Mouse (Mus musculus): ENCODE results near the gene Chp1. TPM values are rescaled to one million over a fixed set of nuclear protein-coding genes. Genes with fewer than 3 reads are reported as not detected.
A peak's percentile ranks its signal among the peaks of the same experiment; 100 is the strongest.
"Not testable (repeated sequence)": the region's sequence is repeated elsewhere in the genome, so short reads cannot be mapped to it uniquely, and the experiment has no call there.

The Chp1 gene
- polyA plus RNA-seq, 1 experiment from 2014 or later: 61.9 TPM

DNA sequence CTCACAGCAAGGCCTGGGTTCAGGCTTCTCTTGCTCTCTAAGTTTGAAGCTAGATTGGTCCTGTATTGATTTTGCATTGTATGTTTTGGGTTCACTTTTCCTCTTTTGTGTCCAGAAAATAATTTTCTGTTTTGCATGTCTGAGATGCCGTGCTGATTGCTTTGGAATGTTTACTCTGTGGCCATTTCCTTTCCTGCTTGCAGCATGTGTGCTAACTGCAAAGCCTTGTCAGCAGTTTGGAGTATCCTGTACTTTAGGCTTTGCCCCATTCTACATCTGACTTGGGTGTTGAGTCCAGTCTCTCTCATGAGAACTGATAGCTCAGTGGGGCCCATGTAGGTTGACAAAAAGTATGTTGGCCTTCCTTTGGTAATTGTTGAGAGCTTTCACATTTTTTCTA lies 55.0 kb downstream of the Chp1 start:
- Histone ChIP-seq H3K27me3 (no peaks in the 10 kb centered on the region), H3K4me2 (no peak overlapping the region), H3K4me3 (no peak overlapping the region), H3K9ac (no peak overlapping the region), H3K4me1 (0 out of 2 replicates have a peak, but pooled peaks cover 2% of the 10 kb centered on the region), H3K9me3 (no peaks in the 10 kb centered on the region), H3K36me3 (peaks cover 52% of the 10 kb centered on the region), H3K27ac (no peak overlapping the region)
- 70% methylated on average over 1 of the region's 1 CpGs for WGBS
- no peak for ATAC-seq (ENCODE audit: insufficient number of reproducible peaks, low FRiP score, low TSS enrichment, low read depth)

DNA sequence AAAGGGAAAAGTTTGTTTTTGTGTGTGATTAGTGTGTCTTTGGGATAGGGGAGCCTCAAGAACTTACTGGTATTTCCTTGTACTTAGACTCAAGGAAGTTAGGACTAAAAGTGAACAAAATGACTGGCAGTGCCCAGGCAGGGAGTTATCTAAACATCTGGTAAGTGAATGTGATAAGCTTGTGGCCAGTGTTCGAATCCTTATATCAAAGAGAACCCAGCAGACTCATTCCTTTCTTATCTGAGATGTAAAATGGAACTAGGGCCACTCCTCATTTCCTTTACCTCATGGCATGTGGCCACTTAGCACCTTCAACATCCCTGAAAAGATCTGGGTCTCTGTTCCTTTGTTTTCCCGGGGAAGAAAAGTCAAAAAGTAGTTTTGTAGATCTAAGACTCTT lies 56.4 kb downstream of the Chp1 start:
- 84% methylated on average over 2 of the region's 2 CpGs for WGBS
- peaks cover 54% of the 10 kb centered on the region for H3K36me3 ChIP-seq
- ATAC-seq (ENCODE audit: insufficient number of reproducible peaks, low FRiP score, low TSS enrichment, low read depth): no peak
- H3K4me2 ChIP-seq: no peak overlapping the region
- 0 out of 2 replicates have a peak, but pooled peaks cover 2% of the 10 kb centered on the region for H3K4me1 ChIP-seq
- H3K27me3 ChIP-seq: no peaks in the 10 kb centered on the region
- H3K9me3 ChIP-seq: no peaks in the 10 kb centered on the region
- no peak overlapping the region for H3K4me3 ChIP-seq
- no peak overlapping the region for H3K27ac ChIP-seq
- no peak overlapping the region for H3K9ac ChIP-seq

DNA sequence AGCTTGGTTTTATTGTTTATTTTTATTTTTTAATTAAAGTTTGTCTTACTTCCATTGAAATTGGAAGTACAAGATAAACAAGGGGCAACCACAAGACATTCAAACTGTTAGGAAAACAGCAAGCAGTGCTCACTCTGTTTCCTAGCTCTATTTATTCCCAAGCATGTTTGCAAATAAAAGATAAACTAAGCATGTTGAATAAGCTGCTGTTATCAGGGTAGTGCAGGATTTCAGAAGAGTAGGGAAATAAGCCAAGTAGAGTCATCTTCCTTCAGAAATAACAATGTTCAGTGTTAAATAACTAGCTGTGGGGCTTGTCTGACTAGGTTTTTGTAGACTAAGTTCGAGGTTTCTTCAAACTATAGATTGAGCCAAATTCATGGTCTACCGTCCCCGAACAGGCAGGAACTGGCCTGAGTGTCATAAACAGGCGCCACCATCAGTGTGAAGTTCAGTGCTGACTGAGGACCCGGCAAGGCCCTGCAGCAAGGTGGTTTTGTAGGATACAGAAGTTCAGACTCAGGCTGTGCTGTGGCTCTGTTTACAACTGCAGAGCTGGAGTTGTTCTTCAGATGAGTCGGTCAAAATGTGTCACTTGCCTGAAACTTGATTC lies 58.0 kb downstream of the Chp1 start:
- ATAC-seq (ENCODE audit: insufficient number of reproducible peaks, low FRiP score, low TSS enrichment, low read depth): no peak

DNA sequence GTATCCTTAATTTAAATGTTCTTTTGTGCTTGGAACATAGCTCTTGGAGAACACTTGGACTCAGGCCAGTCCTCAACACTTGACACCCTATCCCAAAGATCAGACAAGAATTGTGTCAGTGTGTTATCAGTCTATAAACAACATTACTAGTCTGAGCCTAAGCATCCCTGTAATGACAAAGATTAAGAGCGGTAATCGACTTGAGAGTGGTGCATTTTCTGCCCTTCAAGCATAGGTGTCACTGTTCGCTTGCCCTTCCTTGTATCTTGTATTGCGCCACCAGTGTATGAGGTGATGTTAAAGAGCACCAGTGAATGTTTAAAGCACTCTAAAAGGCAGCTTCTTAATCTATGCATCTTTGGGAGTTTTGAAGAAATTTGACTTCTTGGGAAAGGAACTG lies 59.5 kb downstream of the Chp1 start:
- no peak overlapping the region for H3K4me3 ChIP-seq
- H3K27ac ChIP-seq: no peak overlapping the region
- no peaks in the 10 kb centered on the region for H3K4me1 ChIP-seq
- H3K9ac ChIP-seq: no peak overlapping the region
- H3K36me3 ChIP-seq: peaks cover 53% of the 10 kb centered on the region
- H3K27me3 ChIP-seq: no peaks in the 10 kb centered on the region
- 93% methylated on average over 4 of the region's 4 CpGs for WGBS
- no peak for ATAC-seq (ENCODE audit: insufficient number of reproducible peaks, low FRiP score, low TSS enrichment, low read depth)
- H3K9me3 ChIP-seq: no peaks in the 10 kb centered on the region
- no peak overlapping the region for H3K4me2 ChIP-seq

More for the DNA sequence above, 58.0 kb downstream of the Chp1 start:
- peaks cover 49% of the 10 kb centered on the region for H3K36me3 ChIP-seq
- H3K4me2 ChIP-seq: no peak overlapping the region
- H3K4me1 ChIP-seq: 0 out of 2 replicates have a peak, but pooled peaks cover 2% of the 10 kb centered on the region
- WGBS: 87% methylated on average over 6 of the region's 6 CpGs
- no peak overlapping the region for H3K9ac ChIP-seq
- H3K27ac ChIP-seq: no peak overlapping the region
- H3K9me3 ChIP-seq: no peaks in the 10 kb centered on the region
- H3K27me3 ChIP-seq: no peaks in the 10 kb centered on the region
- no peak overlapping the region for H3K4me3 ChIP-seq

DNA sequence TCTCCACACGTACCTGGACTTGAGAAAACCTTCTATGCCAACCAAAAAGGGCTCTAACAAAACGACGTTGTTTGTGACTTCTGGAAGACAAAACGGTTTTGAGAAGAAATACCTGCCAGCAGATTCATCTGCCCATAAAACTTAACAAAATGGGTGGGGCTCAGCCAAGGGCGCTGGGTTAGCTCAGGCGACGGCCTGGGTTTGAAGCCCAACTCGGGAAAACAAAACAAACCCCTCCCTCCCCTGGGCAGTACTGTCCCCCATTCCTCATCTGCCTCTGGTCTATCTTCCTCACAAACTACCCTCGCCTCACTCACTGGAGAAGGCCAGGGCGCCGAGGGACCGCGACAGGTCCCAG lies 70.3 kb downstream of the Chp1 start:
- under 1% methylated on average over 13 of the region's 13 CpGs for WGBS
- H3K4me3 ChIP-seq: peak overlapping the region; percentile 85
- peak overlapping the region; percentile 87 for H3K4me2 ChIP-seq
- peaks cover 20% of the 10 kb centered on the region for H3K4me1 ChIP-seq
- H3K9ac ChIP-seq: peak overlapping the region; percentile 52
- H3K27ac ChIP-seq: peak overlapping the region; percentile 63; the same call in 1 of the 2 replicates
- no peak for ATAC-seq (ENCODE audit: insufficient number of reproducible peaks, low FRiP score, low TSS enrichment, low read depth)
- H3K36me3 ChIP-seq: 0 out of 2 replicates have a peak, but pooled peaks cover 2% of the 10 kb centered on the region
- H3K9me3 ChIP-seq: no peaks in the 10 kb centered on the region
- no peaks in the 10 kb centered on the region for H3K27me3 ChIP-seq

DNA sequence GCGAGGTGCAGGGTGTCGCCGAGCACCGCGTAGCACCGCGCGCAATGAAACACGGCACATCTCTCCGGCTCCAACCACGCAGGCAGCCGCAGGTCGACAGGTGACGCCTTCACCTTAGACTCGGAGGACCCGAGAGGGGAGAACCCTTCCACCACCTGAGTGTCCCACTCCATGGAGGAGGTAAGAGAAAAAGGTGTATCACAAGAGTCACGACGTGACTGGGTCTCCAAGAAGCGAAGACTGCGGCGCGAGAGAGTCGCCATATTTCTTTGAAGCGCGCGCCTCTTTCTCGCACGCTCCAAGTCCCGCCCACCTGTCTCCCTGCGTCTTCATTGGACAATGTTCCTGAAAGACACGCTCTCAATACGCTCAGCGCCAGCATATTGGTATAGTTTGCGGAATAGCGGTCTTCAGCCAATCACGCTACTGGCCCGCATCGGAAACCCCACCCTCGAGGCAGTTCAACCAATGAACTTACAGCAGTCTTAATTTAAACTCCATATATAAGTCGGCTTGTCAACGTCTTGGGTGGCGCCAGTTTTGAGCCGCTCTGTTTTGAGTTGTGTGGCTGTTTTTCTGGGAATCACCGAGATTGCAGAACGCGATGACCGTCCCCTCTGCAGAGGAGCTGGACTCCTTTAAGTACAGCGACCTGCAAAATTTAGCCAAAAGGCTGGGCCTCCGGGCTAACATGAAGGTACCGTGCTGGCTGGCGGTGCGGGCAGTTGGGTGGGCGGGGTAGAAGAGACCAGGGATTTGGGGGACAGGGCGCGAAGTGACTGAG lies 70.9 kb downstream of the Chp1 start, which contains the start of the genes Nusap1 and Oip5:
Gene Nusap1 (plus strand): TSS at position 100 of the 784 bp plus-strand sequence.
Gene Oip5 (minus strand): TSS at position 271 of the 784 bp plus-strand sequence.
- H3K4me2 ChIP-seq: peak within 1 kb of the TSS; percentile 87
- WGBS: under 1% methylated on average over 55 of the region's 55 CpGs

DNA sequence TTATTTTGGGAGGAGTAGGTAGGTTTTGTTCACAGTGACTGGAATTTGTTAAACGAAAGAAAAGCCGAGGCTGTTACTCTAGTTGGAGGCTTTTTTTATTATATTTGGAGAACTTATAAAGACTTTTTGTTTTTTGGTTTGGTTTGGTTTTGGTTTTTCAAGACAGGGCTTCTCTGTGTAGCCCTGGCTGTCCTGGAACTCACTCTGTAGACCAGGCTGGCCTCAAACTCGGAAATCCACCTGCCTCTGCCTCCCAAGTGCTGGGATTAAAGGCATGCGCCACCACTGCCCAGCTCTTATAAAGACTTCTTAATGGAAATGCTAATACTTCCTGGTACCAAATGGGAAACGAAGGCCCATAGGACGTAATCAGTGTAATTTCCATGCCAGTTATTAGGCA lies 71.5 kb downstream of the Chp1 start:
- not testable (repeated sequence) for H3K27me3 ChIP-seq; H3K27ac ChIP-seq; H3K36me3 ChIP-seq; ATAC-seq (ENCODE audit: insufficient number of reproducible peaks, low FRiP score, low TSS enrichment, low read depth); H3K9me3 ChIP-seq
- Histone ChIP-seq H3K9ac (peak overlapping the region; percentile 17; the same call in 1 of the 2 replicates), H3K4me1 (peaks cover 20% of the 10 kb centered on the region), H3K4me2 (peak overlapping the region; percentile 74), H3K4me3 (peak overlapping the region; percentile 85)
- WGBS: 12% methylated on average over 6 of the region's 6 CpGs

More for the DNA sequence above, 70.9 kb downstream of the Chp1 start, which contains the start of the genes Nusap1 and Oip5:
- ATAC-seq (ENCODE audit: insufficient number of reproducible peaks, low FRiP score, low TSS enrichment, low read depth): peak; percentile 99
- Histone ChIP-seq H3K9ac (peak within 1 kb of the TSS; percentile 52), H3K27me3 (no peaks in the 10 kb centered on the region), H3K36me3 (0 out of 2 replicates have a peak, but pooled peaks cover 2% of the 10 kb centered on the region), H3K27ac (peak within 1 kb of the TSS; percentile 73), H3K4me1 (peaks cover 20% of the 10 kb centered on the region), H3K9me3 (no peaks in the 10 kb centered on the region), H3K4me3 (peak within 1 kb of the TSS; percentile 85)

DNA sequence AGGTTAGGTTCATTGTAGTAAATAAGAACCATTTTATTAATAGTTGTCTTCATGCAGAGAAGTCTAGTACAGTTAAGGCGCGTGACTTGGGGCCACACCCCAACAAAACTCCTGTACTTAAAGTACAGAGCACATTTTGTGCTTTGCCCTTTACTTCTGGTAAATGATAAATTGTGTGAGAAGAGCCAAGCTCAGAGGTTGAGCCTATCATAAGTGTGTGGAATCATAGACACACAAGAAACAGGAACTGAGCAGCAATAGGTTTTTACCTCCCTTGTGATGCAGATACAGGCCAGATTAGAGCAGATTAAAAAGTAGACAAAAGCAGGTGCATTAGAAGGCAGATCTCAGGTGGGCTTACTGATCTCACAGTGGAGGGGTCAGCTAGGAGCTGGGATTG lies 73.8 kb downstream of the Chp1 start:
- no peaks in the 10 kb centered on the region for H3K9me3 ChIP-seq
- H3K4me2 ChIP-seq: 0 out of 2 replicates have a peak overlapping the region, but pooled peaks have one; percentile 2
- peaks cover 20% of the 10 kb centered on the region for H3K4me1 ChIP-seq
- no peak for ATAC-seq (ENCODE audit: insufficient number of reproducible peaks, low FRiP score, low TSS enrichment, low read depth)
- no peak overlapping the region for H3K4me3 ChIP-seq
- no peak overlapping the region for H3K9ac ChIP-seq
- peaks cover 20% of the 10 kb centered on the region; the same call in 1 of the 2 replicates for H3K36me3 ChIP-seq
- no peak overlapping the region for H3K27ac ChIP-seq
- H3K27me3 ChIP-seq: no peaks in the 10 kb centered on the region
- WGBS: 91% methylated on average over 2 of the region's 2 CpGs

Other genes starting within 250 kb of the Chp1 start
- 6.7 and 7.3 TPM in 2 replicates for gene Dll4, start 221.9 kb upstream of the Chp1 start, polyA plus RNA-seq (2015; fragmentation: Nextera tagmentation; extraction: Ambion mirVana)
- gene Chac1, start 196.5 kb upstream of the Chp1 start, polyA plus RNA-seq (2015; fragmentation: Nextera tagmentation; extraction: Ambion mirVana): 1.1 TPM in 2 replicates
- gene Ino80, start 70.0 kb upstream of the Chp1 start, polyA plus RNA-seq (2015; fragmentation: Nextera tagmentation; extraction: Ambion mirVana): 3.5 and 4.0 TPM in 2 replicates
- 0.14 and 0.51 TPM in 2 replicates for gene Exd1, start 70 bp upstream of the Chp1 start, polyA plus RNA-seq (2015; fragmentation: Nextera tagmentation; extraction: Ambion mirVana)
- gene Nusap1, start 70.6 kb downstream of the Chp1 start, polyA plus RNA-seq (2015; fragmentation: Nextera tagmentation; extraction: Ambion mirVana): 60.3 and 60.4 TPM in 2 replicates
- gene Oip5, start 70.8 kb downstream of the Chp1 start, polyA plus RNA-seq (2015; fragmentation: Nextera tagmentation; extraction: Ambion mirVana): 16.6 and 18.1 TPM in 2 replicates
- gene Ndufaf1, start 115.1 kb downstream of the Chp1 start, polyA plus RNA-seq (2015; fragmentation: Nextera tagmentation; extraction: Ambion mirVana): 44.1 and 45.2 TPM in 2 replicates
- gene Rtf1, start 127.4 kb downstream of the Chp1 start, polyA plus RNA-seq (2015; fragmentation: Nextera tagmentation; extraction: Ambion mirVana): 44.9 and 46.8 TPM in 2 replicates
- 0.31 and 0.55 TPM in 2 replicates for gene Itpka, start 194.6 kb downstream of the Chp1 start, polyA plus RNA-seq (2015; fragmentation: Nextera tagmentation; extraction: Ambion mirVana)
- not detected in 2 replicates for gene Ltk, start 212.7 kb downstream of the Chp1 start, polyA plus RNA-seq (2015; fragmentation: Nextera tagmentation; extraction: Ambion mirVana)
- 22.1 and 22.2 TPM in 2 replicates for gene Rpap1, start 239.8 kb downstream of the Chp1 start, polyA plus RNA-seq (2015; fragmentation: Nextera tagmentation; extraction: Ambion mirVana)

Measured in limb, embryonic 15.5 days (tissue).